In genomic region chr6:88210182-88210581, GRCm38 (mm10) we compare ENCODE assay signal across 43 mouse cellular contexts. TPM values are rescaled to one million over a fixed set of nuclear protein-coding genes. Genes with fewer than 3 reads are reported as not detected.
"Had no signal": no experiment of that assay in that cellular context is flagged by ENCODE, and none has a peak within 500 bp of the region (broad histone marks: within the 10 kb centered on the region; RNA-seq: fewer than 3 reads in every experiment).

No protein-coding gene starts in this region.

- H3K9ac ChIP-seq: heart, embryonic 13.5 days; heart, embryonic 15.5 days; hindbrain, embryonic 13.5 days; hindbrain, embryonic 15.5 days; kidney, embryonic 15.5 days; limb, embryonic 13.5 days; limb, embryonic 15.5 days; liver, embryonic 12.5 days; liver, embryonic 14.5 days had no signal

- H3K27ac ChIP-seq: heart, embryonic 13.5 days; heart, embryonic 15.5 days; hindbrain, embryonic 13.5 days; hindbrain, embryonic 15.5 days; hindbrain, postnatal 0 days; kidney, embryonic 15.5 days; kidney, postnatal 0 days; limb, embryonic 13.5 days; limb, embryonic 15.5 days; liver, embryonic 12.5 days; liver, embryonic 14.5 days had no signal

- H3K9me3 ChIP-seq: heart, embryonic 13.5 days; heart, embryonic 15.5 days; hindbrain, embryonic 13.5 days; hindbrain, embryonic 15.5 days; kidney, embryonic 15.5 days; limb, embryonic 13.5 days; limb, embryonic 15.5 days; liver, embryonic 12.5 days had no signal

- H3K4me3 ChIP-seq: heart, embryonic 13.5 days; heart, embryonic 15.5 days; hindbrain, embryonic 13.5 days; hindbrain, embryonic 15.5 days; kidney, embryonic 15.5 days; limb, embryonic 13.5 days; limb, embryonic 15.5 days; liver, embryonic 12.5 days had no signal

- H3K36me3 ChIP-seq: heart, embryonic 13.5 days; heart, embryonic 15.5 days; hindbrain, embryonic 13.5 days; hindbrain, embryonic 15.5 days; limb, embryonic 13.5 days; limb, embryonic 15.5 days had no signal

- DNase-seq: gastrocnemius, postnatal 14 days; gastrocnemius, postnatal 36 days; heart, adult 11 months; heart, postnatal 14 days; heart, postnatal 36 days; kidney, adult 11 months; kidney, adult 2 months; kidney, adult 9 months; kidney, postnatal 14 days; kidney, postnatal 36 days; layer of hippocampus, adult 9-11 months; layer of hippocampus, postnatal 36 days; left cerebral cortex, postnatal 4 days had no signal

- H3K4me1 ChIP-seq: heart, embryonic 15.5 days; hindbrain, embryonic 15.5 days; limb, embryonic 13.5 days; limb, embryonic 15.5 days had no signal

RNA-seq across cellular contexts. Expression of gene Dnajb8, which starts 11.9 kb away (rescaled TPM):
- total RNA-seq: gastrocnemius, adult 18-20 months; gastrocnemius, adult 8-10 months; gastrocnemius, postnatal 14 days; gastrocnemius, postnatal 36 days; heart, adult 8-10 months; heart, postnatal 14 days; heart, postnatal 36 days; hematopoietic stem cell, adult 5-6 weeks; hindbrain, postnatal 0 days; layer of hippocampus, adult 18-20 months; layer of hippocampus, adult 8-10 months; layer of hippocampus, postnatal 14 days; layer of hippocampus, postnatal 36 days; left cerebral cortex, adult 18-20 months; left cerebral cortex, adult 8-10 months; left cerebral cortex, postnatal 10 days; left cerebral cortex, postnatal 25 days; left cerebral cortex, postnatal 4 days; liver, adult 2 months had no signal
- polyA plus RNA-seq: heart, embryonic 11.5 days; heart, embryonic 13.5 days; heart, embryonic 15.5 days; heart, postnatal 0 days; hindbrain, embryonic 11.5 days; hindbrain, embryonic 13.5 days; hindbrain, embryonic 15.5 days; hindbrain, postnatal 0 days; intestine, embryonic 14.5 days; intestine, embryonic 16.5 days; kidney, adult 2 months; kidney, embryonic 15.5 days; kidney, postnatal 0 days; large intestine, adult 2 months; limb, embryonic 11.5 days; limb, embryonic 13.5 days; limb, embryonic 15.5 days; liver, adult 2 months; liver, embryonic 12.5 days; liver, embryonic 14.5 days had no signal
